Mouse (Mus musculus): Measurements from ENCODE around the gene Tspan1.
A peak's percentile ranks its signal among the peaks of the same experiment; 100 is the strongest.

The Tspan1 gene

GRCm38 (mm10) chr4:116123602-116124519, 43.5 kb downstream of the Tspan1 start, which contains the start of the genes Rad54l and Pomgnt1:
TSS of gene Rad54l (minus strand) at chr4:116123690.
TSS of gene Pomgnt1 (plus strand) at chr4:116123840.
- DNase-seq: peak; percentile 92

- no peak for DNase-seq
Observed at GRCm38 (mm10) chr4:116122762-116123161, 44.6 kb downstream of the Tspan1 start.

Measured in lung, postnatal 10 days (tissue).